Mouse (Mus musculus): ENCODE data around the gene Comp. TPM values are rescaled to one million over a fixed set of nuclear protein-coding genes. Genes with fewer than 3 reads are reported as not detected.

The Comp gene
- total RNA-seq, 2 experiments from 2014 or later = not detected

DNA sequence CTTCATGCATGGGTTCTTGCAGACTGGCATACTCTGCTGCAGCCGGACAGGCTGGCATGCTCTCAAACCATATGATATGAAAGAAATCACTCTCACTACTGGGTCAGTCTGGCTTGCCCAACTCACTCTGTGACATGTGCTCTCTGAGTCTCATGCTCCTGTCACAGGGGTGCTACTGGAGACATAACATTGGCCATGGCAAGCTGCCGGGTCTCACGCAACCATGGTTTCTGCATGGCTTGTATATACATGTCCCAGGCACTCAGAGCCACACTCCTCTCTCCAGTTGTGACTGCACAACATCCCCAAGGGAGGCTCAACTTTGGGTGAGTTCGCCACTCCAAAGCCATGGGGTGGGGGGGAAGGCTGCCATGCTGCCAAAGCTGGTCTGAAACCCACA is 57.9 kb downstream of the Comp start:
- ATAC-seq (ENCODE audit: poor library complexity, severe bottlenecking) = no peak

Other genes starting within 250 kb of the Comp start
- 19.5 and 25.6 TPM in 2 replicates for gene Nr2c2ap, start 242.2 kb upstream of the Comp start, total RNA-seq (2015)
- 4.7 and 7.1 TPM in 2 replicates for gene Nr2c2ap, start 242.2 kb upstream of the Comp start, total RNA-seq (2017)
- 13.6 and 16.3 TPM in 2 replicates for gene Rfxank, start 234.4 kb upstream of the Comp start, total RNA-seq (2015)
- 12.5 and 14.5 TPM in 2 replicates for gene Rfxank, start 234.4 kb upstream of the Comp start, total RNA-seq (2017)
- 35.3 and 51.3 TPM in 2 replicates for gene Borcs8, start 234.1 kb upstream of the Comp start, total RNA-seq (2015)
- 32.2 and 35.8 TPM in 2 replicates for gene Borcs8, start 234.1 kb upstream of the Comp start, total RNA-seq (2017)
- gene Mef2b, start 233.8 kb upstream of the Comp start, total RNA-seq (2015) = 0.39 TPM in 1 of 2 replicates, not detected in the other
- not detected in 2 replicates for gene Mef2b, start 233.8 kb upstream of the Comp start, total RNA-seq (2017)
- gene Tmem161a, start 201.2 kb upstream of the Comp start, total RNA-seq (2015) = 7.4 and 7.8 TPM in 2 replicates
- gene Tmem161a, start 201.2 kb upstream of the Comp start, total RNA-seq (2017) = 3.9 and 8.5 TPM in 2 replicates
- gene Slc25a42, start 161.3 kb upstream of the Comp start, total RNA-seq (2015) = 0.75 and 1.4 TPM in 2 replicates
- gene Slc25a42, start 161.3 kb upstream of the Comp start, total RNA-seq (2017) = 0.29 and 0.45 TPM in 2 replicates
- 24.1 and 27.9 TPM in 2 replicates for gene Sugp2, start 139.3 kb upstream of the Comp start, total RNA-seq (2015)
- gene Sugp2, start 139.3 kb upstream of the Comp start, total RNA-seq (2017) = 19.5 and 23.1 TPM in 2 replicates
- gene Armc6, start 139.1 kb upstream of the Comp start, total RNA-seq (2015) = 4.4 and 4.5 TPM in 2 replicates
- gene Armc6, start 139.1 kb upstream of the Comp start, total RNA-seq (2017) = 2.6 and 5.6 TPM in 2 replicates
- gene Homer3, start 90.7 kb upstream of the Comp start, total RNA-seq (2015) = 1.6 and 3.5 TPM in 2 replicates
- 2.9 and 8.0 TPM in 2 replicates for gene Homer3, start 90.7 kb upstream of the Comp start, total RNA-seq (2017)
- 17.9 and 19.9 TPM in 2 replicates for gene Ddx49, start 71.1 kb upstream of the Comp start, total RNA-seq (2015)
- gene Ddx49, start 71.1 kb upstream of the Comp start, total RNA-seq (2017) = 53.6 and 81.7 TPM in 2 replicates
- gene Cope, start 71.0 kb upstream of the Comp start, total RNA-seq (2015) = 163 and 178 TPM in 2 replicates
- gene Cope, start 71.0 kb upstream of the Comp start, total RNA-seq (2017) = 89.1 and 96.1 TPM in 2 replicates
- gene Cers1, start 57.8 kb upstream of the Comp start, total RNA-seq (2015) = not detected in 2 replicates
- gene Cers1, start 57.8 kb upstream of the Comp start, total RNA-seq (2017) = not detected in 2 replicates
- not detected in 2 replicates for gene Gdf1, start 43.7 kb upstream of the Comp start, total RNA-seq (2015)
- gene Gdf1, start 43.7 kb upstream of the Comp start, total RNA-seq (2017) = not detected in 2 replicates
- gene Upf1, start 20.3 kb upstream of the Comp start, total RNA-seq (2015) = 10.9 and 11.7 TPM in 2 replicates
- gene Upf1, start 20.3 kb upstream of the Comp start, total RNA-seq (2017) = 24.4 and 30.7 TPM in 2 replicates
- 2.7 and 3.9 TPM in 2 replicates for gene Crtc1, start 66.0 kb downstream of the Comp start, total RNA-seq (2015)
- gene Crtc1, start 66.0 kb downstream of the Comp start, total RNA-seq (2017) = 2.2 TPM in 2 replicates
- gene Klhl26, start 103.4 kb downstream of the Comp start, total RNA-seq (2015) = 1.6 and 2.4 TPM in 2 replicates
- gene Klhl26, start 103.4 kb downstream of the Comp start, total RNA-seq (2017) = 3.6 and 5.4 TPM in 2 replicates
- not detected in 2 replicates for gene Tmem59l, start 113.8 kb downstream of the Comp start, total RNA-seq (2015)
- not detected in 2 replicates for gene Tmem59l, start 113.8 kb downstream of the Comp start, total RNA-seq (2017)
- gene Crlf1, start 119.6 kb downstream of the Comp start, total RNA-seq (2015) = not detected in 2 replicates
- gene Crlf1, start 119.6 kb downstream of the Comp start, total RNA-seq (2017) = not detected in 2 replicates
- gene Rex1bd, start 133.2 kb downstream of the Comp start, total RNA-seq (2015) = 40.4 and 47.5 TPM in 2 replicates
- gene Rex1bd, start 133.2 kb downstream of the Comp start, total RNA-seq (2017) = 37.3 and 43.7 TPM in 2 replicates
- 2,237 and 2,370 TPM in 2 replicates for gene Uba52, start 137.2 kb downstream of the Comp start, total RNA-seq (2015)
- 4,162 and 4,635 TPM in 2 replicates for gene Uba52, start 137.2 kb downstream of the Comp start, total RNA-seq (2017)
- 75.1 and 75.3 TPM in 2 replicates for gene Fkbp8, start 154.2 kb downstream of the Comp start, total RNA-seq (2015)
- 146 and 166 TPM in 2 replicates for gene Fkbp8, start 154.2 kb downstream of the Comp start, total RNA-seq (2017)
- gene Kxd1, start 154.4 kb downstream of the Comp start, total RNA-seq (2015) = 88.7 and 114 TPM in 2 replicates
- 71.4 and 80.6 TPM in 2 replicates for gene Kxd1, start 154.4 kb downstream of the Comp start, total RNA-seq (2017)
- gene Ell, start 165.9 kb downstream of the Comp start, total RNA-seq (2015) = 9.3 and 12.5 TPM in 2 replicates
- gene Ell, start 165.9 kb downstream of the Comp start, total RNA-seq (2017) = 11.1 and 11.9 TPM in 2 replicates
- 11.8 and 11.9 TPM in 2 replicates for gene Isyna1, start 220.8 kb downstream of the Comp start, total RNA-seq (2015)
- 13.9 and 15.7 TPM in 2 replicates for gene Isyna1, start 220.8 kb downstream of the Comp start, total RNA-seq (2017)
- gene Ssbp4, start 235.3 kb downstream of the Comp start, total RNA-seq (2015) = 35.7 and 38.2 TPM in 2 replicates
- 61.3 and 76.1 TPM in 2 replicates for gene Ssbp4, start 235.3 kb downstream of the Comp start, total RNA-seq (2017)
- gene Lrrc25, start 242.6 kb downstream of the Comp start, total RNA-seq (2015) = 62.2 and 64.6 TPM in 2 replicates
- 29.3 and 33.8 TPM in 2 replicates for gene Lrrc25, start 242.6 kb downstream of the Comp start, total RNA-seq (2017)

Data from megakaryocyte, adult 5-6 weeks (primary cell).